Mouse (Mus musculus) midbrain, postnatal 0 days (tissue): Measurements from ENCODE around the gene Iqce. TPM values are rescaled to one million over a fixed set of nuclear protein-coding genes. Genes with fewer than 3 reads are reported as not detected.

ENCODE experiments used
- ATAC-seq: fragments of 200-750 bp; cut with Nextera tagmentation; 2 replicates; pipeline ENCODE4 v1.8.0; 2017; ENCODE audit warnings: moderate number of reproducible peaks, mild to moderate bottlenecking, moderate TSS enrichment, moderate library complexity; ENCODE audit not compliant: low FRiP score
- DNase-seq: peaks from one replicate; pipeline ENCODE4 v3.0.0-alpha.2; 2015; ENCODE audit warnings: low spot score
- H3K27ac ChIP-seq: fragments of 300-500 bp; sonication (generic); 2 replicates; pipeline ENCODE4 v1.5.1; 2014; ENCODE audit warnings: low read depth, mild to moderate bottlenecking, low read length, mixed read lengths
- H3K27me3 ChIP-seq: fragments of 300-500 bp; sonication (generic); 2 replicates; pipeline ENCODE4 v1.6.1; 2014; ENCODE audit warnings: low read length, control low read depth, mixed read lengths; ENCODE audit not compliant: insufficient read depth
- H3K36me3 ChIP-seq: fragments of 300-500 bp; sonication (generic); 2 replicates; pipeline ENCODE4 v1.6.1; 2014; ENCODE audit warnings: low read length, control low read depth, mixed read lengths; ENCODE audit not compliant: insufficient read depth
- H3K4me1 ChIP-seq: fragments of 300-500 bp; sonication (generic); 2 replicates; pipeline ENCODE4 v1.6.1; 2014; ENCODE audit warnings: mild to moderate bottlenecking, control low read depth, antibody characterized with exemption, low read length, mixed read lengths; ENCODE audit not compliant: insufficient read depth
- H3K4me2 ChIP-seq: fragments of 300-500 bp; sonication (generic); 2 replicates; pipeline ENCODE4 v1.6.1; 2014; ENCODE audit warnings: low read depth, mild to moderate bottlenecking, low read length, mixed read lengths; ENCODE audit not compliant: poor library complexity, severe bottlenecking
- H3K4me3 ChIP-seq: fragments of 300-500 bp; sonication (generic); 2 replicates; pipeline ENCODE4 v1.5.1; 2014; ENCODE audit warnings: low read depth, mild to moderate bottlenecking, low read length, moderate library complexity
- H3K9ac ChIP-seq: fragments of 300-500 bp; sonication (generic); replicated peaks from 2 replicates; pipeline ENCODE4 v1.6.1; 2014; ENCODE audit warnings: mild to moderate bottlenecking, low read length, moderate library complexity, mixed read lengths; ENCODE audit not compliant: poor library complexity, severe bottlenecking
- H3K9me3 ChIP-seq: fragments of 300-500 bp; sonication (generic); 2 replicates; pipeline ENCODE4 v1.6.1; 2016; ENCODE audit warnings: low read length, control low read depth
- CTCF ChIP-seq: IDR thresholded peaks from 2 replicates; pipeline ENCODE4 v1.5.1; 2016; ENCODE audit warnings: antibody characterized with exemption, mild to moderate bottlenecking
- WGBS: fragments of 180-500 bp; shearing (Covaris S2); extraction: QIAGEN DNeasy Blood & Tissue Kit; methylation state at CpG from one replicate; pipeline ENCODE4 v1.1.7; 2014; 5-methylcytosine and 5-hydroxymethylcytosine counted together
- polyA plus RNA-seq: library from polyadenylated mRNA; unstranded; fragments of >200 nt; fragmentation: Nextera tagmentation; extraction: Ambion mirVana; gene quantifications from 2 replicates; pipeline ENCODE4 v1.2.1, GENCODE M21; 2015
- total RNA-seq: library from RNA; depleted of rRNA; stranded (reverse); fragments of >200 nt; gene quantifications from 2 replicates; pipeline ENCODE4 v1.2.3, GENCODE M21; 2014; rRNA removed

Iqce gene
- total RNA-seq (36.4 and 38.6 TPM in 2 replicates), polyA plus RNA-seq (30.4 and 37.2 TPM in 2 replicates)

GRCm38 (mm10) chr5:140702103-140702513 is at the start of gene Iqce:
TSS of gene Iqce (minus strand) at chr5:140702378.
- WGBS: under 1% methylated on average over 33 of the region's 33 CpGs
- Histone ChIP-seq H3K4me3 (peak within 1 kb of the TSS; percentile 70), H3K4me1 (peaks cover 8% of the 10 kb centered on the region; the same call in 1 of the 2 replicates), H3K9ac (peak within 1 kb of the TSS; percentile 66), H3K4me2 (peak within 1 kb of the TSS; percentile 82), H3K27ac (peak within 1 kb of the TSS; percentile 72), H3K27me3 (no peaks in the 10 kb centered on the region), H3K36me3 (peaks cover 9% of the 10 kb centered on the region), H3K9me3 (no peaks in the 10 kb centered on the region)
- DNase-seq: peak; percentile 96
- peak; percentile 61 for ATAC-seq
- no peak for TF ChIP-seq CTCF

GRCm38 (mm10) chr5:140750925-140751324 is 48.7 kb upstream of the Iqce start:
- WGBS: 4% methylated on average over 1 of the region's 2 CpGs
- DNase-seq: no peak

GRCm38 (mm10) chr5:140749062-140749875 is 47.1 kb upstream of the Iqce start:
- Histone ChIP-seq H3K4me1 (peaks cover 5% of the 10 kb centered on the region; the same call in 1 of the 2 replicates), H3K9ac (peak overlapping the region; percentile 13; the same call in 1 of the 2 replicates), H3K27ac (0 out of 2 replicates have a peak overlapping the region, but pooled peaks have one; percentile 8), H3K27me3 (no peaks in the 10 kb centered on the region), H3K9me3 (no peaks in the 10 kb centered on the region), H3K4me2 (peak overlapping the region; percentile 37), H3K4me3 (peak overlapping the region; percentile 18; the same call in 1 of the 2 replicates), H3K36me3 (peaks cover 4% of the 10 kb centered on the region; the same call in 1 of the 2 replicates)
- TF ChIP-seq CTCF: peak; percentile 91
- 19% methylated on average over 12 of the region's 12 CpGs for WGBS
- peak; percentile 71 for ATAC-seq
- peak; percentile 83 for DNase-seq

More at GRCm38 (mm10) chr5:140750925-140751324, 48.7 kb upstream of the Iqce start:
- no peak overlapping the region for H3K27ac ChIP-seq
- ATAC-seq: no peak
- H3K9me3 ChIP-seq: no peaks in the 10 kb centered on the region
- H3K27me3 ChIP-seq: no peaks in the 10 kb centered on the region
- TF ChIP-seq CTCF: peak; percentile 74
- peaks cover 4% of the 10 kb centered on the region; the same call in 1 of the 2 replicates for H3K36me3 ChIP-seq
- no peak overlapping the region for H3K9ac ChIP-seq
- no peak overlapping the region for H3K4me2 ChIP-seq
- H3K4me3 ChIP-seq: no peak overlapping the region
- H3K4me1 ChIP-seq: peaks cover 5% of the 10 kb centered on the region; the same call in 1 of the 2 replicates

GRCm38 (mm10) chr5:140748425-140748824 is 46.2 kb upstream of the Iqce start:
- no peaks in the 10 kb centered on the region for H3K9me3 ChIP-seq
- H3K27me3 ChIP-seq: no peaks in the 10 kb centered on the region
- peaks cover 5% of the 10 kb centered on the region; the same call in 1 of the 2 replicates for H3K4me1 ChIP-seq
- WGBS: 84% methylated on average over 10 of the region's 10 CpGs
- H3K4me3 ChIP-seq: no peak overlapping the region
- ATAC-seq: no peak
- TF ChIP-seq CTCF: no peak
- H3K36me3 ChIP-seq: peaks cover 4% of the 10 kb centered on the region; the same call in 1 of the 2 replicates
- no peak overlapping the region for H3K4me2 ChIP-seq
- no peak overlapping the region for H3K27ac ChIP-seq
- H3K9ac ChIP-seq: no peak overlapping the region
- no peak for DNase-seq

DNA sequence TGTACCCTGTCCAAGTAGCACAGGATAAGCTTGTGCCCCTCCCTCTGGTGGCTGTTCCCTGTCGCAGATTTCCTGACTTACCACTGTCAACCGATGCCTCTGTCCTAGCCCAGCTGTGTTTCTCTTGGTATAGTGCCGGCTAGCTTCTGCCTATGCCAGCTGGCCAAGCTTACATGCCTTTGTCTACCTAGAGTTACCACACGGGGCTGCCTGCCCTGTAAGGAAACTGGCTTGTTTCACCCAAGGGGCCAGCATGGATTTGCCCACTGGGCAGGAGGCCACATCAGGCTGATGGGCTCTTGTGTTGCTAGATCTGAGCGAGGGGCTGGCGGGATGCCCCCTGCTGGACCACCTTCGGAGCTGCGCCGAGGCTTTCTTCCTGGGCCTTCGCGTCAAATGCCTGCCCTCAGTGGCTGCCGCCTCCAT is 41.5 kb upstream of the Iqce start:
- peak; percentile 55 for TF ChIP-seq CTCF
- Histone ChIP-seq H3K4me3 (no peak overlapping the region), H3K9ac (no peak overlapping the region), H3K36me3 (no peaks in the 10 kb centered on the region), H3K9me3 (no peaks in the 10 kb centered on the region), H3K4me2 (no peak overlapping the region), H3K4me1 (no peaks in the 10 kb centered on the region), H3K27ac (no peak overlapping the region), H3K27me3 (no peaks in the 10 kb centered on the region)
- WGBS: 26% methylated on average over 12 of the region's 12 CpGs
- ATAC-seq (peak; percentile 56; the same call in 1 of the 2 replicates), DNase-seq (peak; percentile 70)

DNA sequence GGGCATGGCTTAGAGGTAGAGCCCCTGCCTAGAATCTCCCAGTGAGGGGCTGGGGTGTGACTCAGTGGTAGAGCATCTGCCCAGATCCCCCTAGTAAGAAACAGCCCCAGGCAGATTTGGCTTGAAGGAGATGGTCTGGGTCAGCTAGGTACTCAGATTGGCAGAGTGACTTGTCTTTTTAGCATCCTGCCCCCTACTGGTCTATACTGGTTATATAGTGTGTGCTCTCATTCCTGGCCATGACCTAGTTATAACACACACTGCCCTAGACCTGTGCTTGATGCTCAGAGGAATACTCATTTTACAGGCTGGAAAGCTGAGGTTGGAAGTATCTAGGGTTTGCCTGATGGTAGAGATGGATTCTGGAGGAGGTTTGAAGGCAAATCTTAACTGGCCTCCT is 39.7 kb upstream of the Iqce start:
- Histone ChIP-seq H3K27me3 (no peaks in the 10 kb centered on the region), H3K9ac (no peak overlapping the region), H3K4me1 (no peaks in the 10 kb centered on the region), H3K4me2 (no peak overlapping the region), H3K9me3 (no peaks in the 10 kb centered on the region), H3K36me3 (no peaks in the 10 kb centered on the region), H3K27ac (no peak overlapping the region), H3K4me3 (no peak overlapping the region)
- DNase-seq (no peak), ATAC-seq (no peak)
- TF ChIP-seq CTCF: peak; percentile 57
